Mouse (Mus musculus) hindbrain, embryonic 13.5 days (tissue): ENCODE measurements around the gene Baz1a. TPM values are rescaled to one million over a fixed set of nuclear protein-coding genes. Genes with fewer than 3 reads are reported as not detected.

ENCODE experiments used
- ATAC-seq: fragments of 200-750 bp; cut with Nextera tagmentation; 2 replicates; pipeline ENCODE4 v1.8.0; 2017; ENCODE audit warnings: moderate TSS enrichment; ENCODE audit not compliant: low FRiP score
- H3K27ac ChIP-seq: fragments of 300-500 bp; sonication (generic); 2 replicates; pipeline ENCODE4 v1.5.1; 2015; ENCODE audit warnings: inconsistent platforms, mild to moderate bottlenecking, moderate library complexity
- H3K27me3 ChIP-seq: fragments of 300-500 bp; sonication (generic); 2 replicates; pipeline ENCODE4 v1.6.1; 2015; ENCODE audit warnings: mild to moderate bottlenecking, inconsistent platforms
- H3K36me3 ChIP-seq: fragments of 300-500 bp; sonication (generic); 2 replicates; pipeline ENCODE4 v1.6.1; 2015; ENCODE audit warnings: mild to moderate bottlenecking, inconsistent platforms
- H3K4me1 ChIP-seq: fragments of 300-500 bp; sonication (generic); replicated peaks from 2 replicates; pipeline ENCODE4 v1.6.1; 2015; ENCODE audit warnings: inconsistent platforms
- H3K4me2 ChIP-seq: fragments of 300-500 bp; sonication (generic); 2 replicates; pipeline ENCODE4 v1.6.1; 2015; ENCODE audit warnings: inconsistent platforms, mild to moderate bottlenecking, moderate library complexity
- H3K4me3 ChIP-seq: fragments of 300-500 bp; sonication (generic); 2 replicates; pipeline ENCODE4 v1.5.1; 2015; ENCODE audit warnings: mild to moderate bottlenecking, inconsistent platforms
- H3K9ac ChIP-seq: fragments of 300-500 bp; sonication (generic); 2 replicates; pipeline ENCODE4 v1.6.1; 2015; ENCODE audit warnings: mild to moderate bottlenecking, inconsistent platforms
- H3K9me3 ChIP-seq: fragments of 300-500 bp; sonication (generic); 2 replicates; pipeline ENCODE4 v1.6.1; 2016; ENCODE audit warnings: inconsistent platforms
- WGBS: fragments of 180-500 bp; shearing (Covaris S2); methylation state at CpG from one replicate; pipeline ENCODE4 v1.1.7; 2015; 5-methylcytosine and 5-hydroxymethylcytosine counted together
- polyA plus RNA-seq: library from polyadenylated mRNA; unstranded; fragments of >200 nt; fragmentation: Nextera tagmentation; extraction: Ambion mirVana; gene quantifications from 2 replicates; pipeline ENCODE4 v1.2.1, GENCODE M21; 2015

Baz1a gene
- polyA plus RNA-seq, 1 experiment from 2014 or later, result 12.8 TPM

GRCm38 (mm10) chr12:54985257-54986051, 28.7 kb downstream of the Baz1a start:
- under 1% methylated on average over 104 of the region's 117 CpGs for WGBS
- peak overlapping the region; percentile 95 for H3K4me2 ChIP-seq
- H3K9me3 ChIP-seq, result no peaks in the 10 kb centered on the region
- peak; percentile 77 for ATAC-seq
- peak overlapping the region; percentile 90 for H3K4me3 ChIP-seq
- H3K27ac ChIP-seq, result peak overlapping the region; percentile 88
- H3K27me3 ChIP-seq, result no peaks in the 10 kb centered on the region
- peaks cover 11% of the 10 kb centered on the region for H3K4me1 ChIP-seq
- H3K9ac ChIP-seq, result peak overlapping the region; percentile 86
- no peaks in the 10 kb centered on the region for H3K36me3 ChIP-seq

GRCm38 (mm10) chr12:54984701-54985256, 29.4 kb downstream of the Baz1a start:
- Histone ChIP-seq H3K4me2 (peak overlapping the region; percentile 95), H3K27ac (peak overlapping the region; percentile 88), H3K36me3 (no peaks in the 10 kb centered on the region), H3K9ac (peak overlapping the region; percentile 86), H3K4me3 (peak overlapping the region; percentile 90), H3K27me3 (no peaks in the 10 kb centered on the region), H3K4me1 (peaks cover 11% of the 10 kb centered on the region), H3K9me3 (no peaks in the 10 kb centered on the region)
- WGBS, result under 1% methylated on average over 42 of the region's 42 CpGs
- peak; percentile 85 for ATAC-seq

- WGBS, result 83% methylated on average over 7 of the region's 7 CpGs
- Histone ChIP-seq H3K4me3 (no peak overlapping the region), H3K9ac (no peak overlapping the region), H3K4me2 (no peak overlapping the region), H3K27ac (no peak overlapping the region), H3K9me3 (no peaks in the 10 kb centered on the region), H3K4me1 (peaks cover 11% of the 10 kb centered on the region), H3K36me3 (no peaks in the 10 kb centered on the region), H3K27me3 (no peaks in the 10 kb centered on the region)
- no peak for ATAC-seq
These were observed 31.0 kb downstream of the Baz1a start for GRCm38 (mm10) chr12:54982935-54983715.

GRCm38 (mm10) chr12:54981962-54982361, 32.2 kb downstream of the Baz1a start:
- H3K4me3 ChIP-seq, result no peak overlapping the region
- H3K4me1 ChIP-seq, result peaks cover 11% of the 10 kb centered on the region
- no peak overlapping the region for H3K27ac ChIP-seq
- no peaks in the 10 kb centered on the region for H3K9me3 ChIP-seq
- no peak for ATAC-seq
- H3K9ac ChIP-seq, result no peak overlapping the region
- H3K36me3 ChIP-seq, result no peaks in the 10 kb centered on the region
- 72% methylated on average over 6 of the region's 6 CpGs for WGBS
- no peaks in the 10 kb centered on the region for H3K27me3 ChIP-seq
- H3K4me2 ChIP-seq, result no peak overlapping the region

GRCm38 (mm10) chr12:54980939-54981338, 33.2 kb downstream of the Baz1a start:
- H3K36me3 ChIP-seq, result no peaks in the 10 kb centered on the region
- WGBS, result 85% methylated on average over 5 of the region's 5 CpGs
- no peak overlapping the region for H3K4me2 ChIP-seq
- H3K9me3 ChIP-seq, result no peaks in the 10 kb centered on the region
- no peak overlapping the region for H3K4me3 ChIP-seq
- H3K9ac ChIP-seq, result no peak overlapping the region
- H3K27ac ChIP-seq, result no peak overlapping the region
- ATAC-seq, result no peak
- no peaks in the 10 kb centered on the region for H3K27me3 ChIP-seq
- peaks cover 9% of the 10 kb centered on the region for H3K4me1 ChIP-seq

- ATAC-seq, result no peak
- Histone ChIP-seq H3K4me3 (no peak overlapping the region), H3K9ac (no peak overlapping the region), H3K9me3 (no peaks in the 10 kb centered on the region), H3K27ac (no peak overlapping the region), H3K36me3 (no peaks in the 10 kb centered on the region), H3K4me2 (no peak overlapping the region), H3K4me1 (peaks cover 9% of the 10 kb centered on the region), H3K27me3 (no peaks in the 10 kb centered on the region)
- WGBS, result 87% methylated on average over 6 of the region's 6 CpGs
These were observed 33.6 kb downstream of the Baz1a start for GRCm38 (mm10) chr12:54980532-54980931.

- Histone ChIP-seq H3K9me3 (no peaks in the 10 kb centered on the region), H3K27me3 (no peaks in the 10 kb centered on the region)
These were observed 45.1 kb downstream of the Baz1a start for GRCm38 (mm10) chr12:54969033-54969432.

GRCm38 (mm10) chr12:54965532-54966160, 48.5 kb downstream of the Baz1a start:
- no peaks in the 10 kb centered on the region for H3K9me3 ChIP-seq
- H3K9ac ChIP-seq, result no peak overlapping the region
- H3K27ac ChIP-seq, result no peak overlapping the region
- H3K4me1 ChIP-seq, result no peaks in the 10 kb centered on the region
- WGBS, result over 99% methylated on average over 4 of the region's 4 CpGs
- peaks cover 7% of the 10 kb centered on the region; the same call in 1 of the 2 replicates for H3K36me3 ChIP-seq
- no peaks in the 10 kb centered on the region for H3K27me3 ChIP-seq
- no peak overlapping the region for H3K4me2 ChIP-seq
- H3K4me3 ChIP-seq, result no peak overlapping the region
- no peak for ATAC-seq

More at GRCm38 (mm10) chr12:54969033-54969432, 45.1 kb downstream of the Baz1a start:
- Histone ChIP-seq H3K4me1 (no peaks in the 10 kb centered on the region), H3K4me3 (no peak overlapping the region), H3K27ac (no peak overlapping the region), H3K36me3 (peaks cover 29% of the 10 kb centered on the region), H3K4me2 (no peak overlapping the region), H3K9ac (no peak overlapping the region)
- ATAC-seq, result no peak
- 81% methylated on average over 3 of the region's 3 CpGs for WGBS

- 82% methylated on average over 2 of the region's 2 CpGs for WGBS
- no peaks in the 10 kb centered on the region for H3K36me3 ChIP-seq
- H3K9ac ChIP-seq, result no peak overlapping the region
- H3K4me1 ChIP-seq, result 0 out of 2 replicates have a peak, but pooled peaks cover 3% of the 10 kb centered on the region
- no peaks in the 10 kb centered on the region for H3K9me3 ChIP-seq
- no peak overlapping the region for H3K27ac ChIP-seq
- no peak overlapping the region for H3K4me3 ChIP-seq
- H3K27me3 ChIP-seq, result no peaks in the 10 kb centered on the region
- H3K4me2 ChIP-seq, result no peak overlapping the region
- no peak for ATAC-seq
These were observed 54.6 kb downstream of the Baz1a start for GRCm38 (mm10) chr12:54959569-54959968.

GRCm38 (mm10) chr12:54956974-54957373, 57.2 kb downstream of the Baz1a start:
- Histone ChIP-seq H3K4me2 (no peak overlapping the region), H3K36me3 (peaks cover 4% of the 10 kb centered on the region; the same call in 1 of the 2 replicates), H3K27me3 (no peaks in the 10 kb centered on the region), H3K9me3 (no peaks in the 10 kb centered on the region), H3K9ac (no peak overlapping the region), H3K4me1 (0 out of 2 replicates have a peak, but pooled peaks cover 3% of the 10 kb centered on the region), H3K27ac (no peak overlapping the region), H3K4me3 (no peak overlapping the region)
- ATAC-seq, result no peak
- 92% methylated on average over 2 of the region's 2 CpGs for WGBS

- 94% methylated on average over 4 of the region's 4 CpGs for WGBS
- H3K27me3 ChIP-seq, result no peaks in the 10 kb centered on the region
- no peak overlapping the region for H3K4me2 ChIP-seq
- no peak overlapping the region for H3K9ac ChIP-seq
- no peak for ATAC-seq
- H3K4me1 ChIP-seq, result 0 out of 2 replicates have a peak, but pooled peaks cover 3% of the 10 kb centered on the region
- H3K36me3 ChIP-seq, result peaks cover 4% of the 10 kb centered on the region; the same call in 1 of the 2 replicates
- H3K4me3 ChIP-seq, result no peak overlapping the region
- H3K27ac ChIP-seq, result no peak overlapping the region
- no peaks in the 10 kb centered on the region for H3K9me3 ChIP-seq
These were observed 57.7 kb downstream of the Baz1a start for GRCm38 (mm10) chr12:54956457-54956856.

- Histone ChIP-seq H3K9me3 (no peaks in the 10 kb centered on the region), H3K4me3 (no peak overlapping the region), H3K4me1 (no peaks in the 10 kb centered on the region), H3K27me3 (no peaks in the 10 kb centered on the region), H3K36me3 (peaks cover 2% of the 10 kb centered on the region), H3K9ac (no peak overlapping the region), H3K27ac (no peak overlapping the region), H3K4me2 (no peak overlapping the region)
- no peak for ATAC-seq
- WGBS, result 76% methylated on average over 6 of the region's 6 CpGs
These were observed 68.0 kb downstream of the Baz1a start for GRCm38 (mm10) chr12:54946116-54946515.
